Mouse (Mus musculus) kidney, embryonic 16.5 days (tissue): ENCODE data around the gene Epas1. TPM values are rescaled to one million over a fixed set of nuclear protein-coding genes. Genes with fewer than 3 reads are reported as not detected.

Source experiments
- ATAC-seq: fragments of 200-750 bp; cut with Nextera tagmentation; 2 replicates; pipeline ENCODE4 v1.8.0; 2017; ENCODE audit warnings: moderate TSS enrichment; ENCODE audit not compliant: low FRiP score, low TSS enrichment
- H3K27ac ChIP-seq: fragments of 300-500 bp; sonication (generic); 2 replicates; pipeline ENCODE4 v1.5.1; 2014; ENCODE audit warnings: low read length
- H3K27me3 ChIP-seq: fragments of 300-500 bp; sonication (generic); 2 replicates; pipeline ENCODE4 v1.6.1; 2014; ENCODE audit warnings: low read length, control low read depth, mixed read lengths; ENCODE audit not compliant: insufficient read depth
- H3K36me3 ChIP-seq: fragments of 300-500 bp; sonication (generic); 2 replicates; pipeline ENCODE4 v1.6.1; 2014; ENCODE audit warnings: low read length, control low read depth, mixed read lengths; ENCODE audit not compliant: insufficient read depth
- H3K4me1 ChIP-seq: fragments of 300-500 bp; sonication (generic); 2 replicates; pipeline ENCODE4 v1.6.1; 2014; ENCODE audit warnings: low read length, control low read depth, mixed read lengths; ENCODE audit not compliant: insufficient read depth
- H3K4me2 ChIP-seq: fragments of 300-500 bp; sonication (generic); replicated peaks from 2 replicates; pipeline ENCODE4 v1.6.1; 2014; ENCODE audit warnings: low read depth, low read length
- H3K4me3 ChIP-seq: fragments of 300-500 bp; sonication (generic); 2 replicates; pipeline ENCODE4 v1.5.1; 2014; ENCODE audit warnings: mild to moderate bottlenecking, low read length
- H3K9ac ChIP-seq: fragments of 300-500 bp; sonication (generic); replicated peaks from 2 replicates; pipeline ENCODE4 v1.6.1; 2014; ENCODE audit warnings: low read length
- H3K9me3 ChIP-seq: fragments of 300-500 bp; sonication (generic); 2 replicates; pipeline ENCODE4 v1.6.1; 2016; ENCODE audit warnings: low read length, control low read depth
- WGBS: fragments of 180-500 bp; shearing (Covaris S2); extraction: QIAGEN DNeasy Blood & Tissue Kit; methylation state at CpG from one replicate; pipeline ENCODE4 v1.1.7; 2014; 5-methylcytosine and 5-hydroxymethylcytosine counted together
- polyA plus RNA-seq: library from polyadenylated mRNA; unstranded; fragments of >200 nt; fragmentation: Nextera tagmentation; extraction: Ambion mirVana; gene quantifications from 2 replicates; pipeline ENCODE4 v1.2.1, GENCODE M21; 2015

Gene Epas1
- polyA plus RNA-seq, 1 experiment from 2014 or later: 10.0 TPM

DNA sequence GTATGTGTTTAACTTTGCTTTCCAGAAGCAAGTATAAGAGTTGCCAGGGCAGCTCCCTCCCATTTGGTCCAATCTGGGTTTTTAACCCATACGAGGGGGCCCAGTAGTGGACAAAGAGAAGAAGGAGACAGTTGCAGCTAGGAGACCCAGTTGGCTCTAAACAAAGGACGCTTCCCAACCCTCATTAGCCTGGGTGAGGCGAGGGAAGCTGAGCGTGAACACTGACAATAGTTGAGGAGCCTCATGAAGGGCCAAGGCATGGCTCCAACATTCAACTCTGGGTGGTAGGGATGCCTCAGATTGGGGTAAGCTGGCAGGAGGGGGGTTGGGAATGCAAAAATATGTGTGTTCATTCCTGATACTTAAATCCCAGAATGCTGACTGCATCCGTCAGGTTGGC is 85.8 kb downstream of the Epas1 start:
- Histone ChIP-seq H3K27me3 (no peaks in the 10 kb centered on the region), H3K4me1 (no peaks in the 10 kb centered on the region), H3K9me3 (no peaks in the 10 kb centered on the region), H3K4me2 (no peak overlapping the region), H3K4me3 (no peak overlapping the region), H3K9ac (no peak overlapping the region), H3K36me3 (no peaks in the 10 kb centered on the region), H3K27ac (no peak overlapping the region)
- WGBS: 84% methylated on average over 5 of the region's 5 CpGs
- ATAC-seq: no peak

DNA sequence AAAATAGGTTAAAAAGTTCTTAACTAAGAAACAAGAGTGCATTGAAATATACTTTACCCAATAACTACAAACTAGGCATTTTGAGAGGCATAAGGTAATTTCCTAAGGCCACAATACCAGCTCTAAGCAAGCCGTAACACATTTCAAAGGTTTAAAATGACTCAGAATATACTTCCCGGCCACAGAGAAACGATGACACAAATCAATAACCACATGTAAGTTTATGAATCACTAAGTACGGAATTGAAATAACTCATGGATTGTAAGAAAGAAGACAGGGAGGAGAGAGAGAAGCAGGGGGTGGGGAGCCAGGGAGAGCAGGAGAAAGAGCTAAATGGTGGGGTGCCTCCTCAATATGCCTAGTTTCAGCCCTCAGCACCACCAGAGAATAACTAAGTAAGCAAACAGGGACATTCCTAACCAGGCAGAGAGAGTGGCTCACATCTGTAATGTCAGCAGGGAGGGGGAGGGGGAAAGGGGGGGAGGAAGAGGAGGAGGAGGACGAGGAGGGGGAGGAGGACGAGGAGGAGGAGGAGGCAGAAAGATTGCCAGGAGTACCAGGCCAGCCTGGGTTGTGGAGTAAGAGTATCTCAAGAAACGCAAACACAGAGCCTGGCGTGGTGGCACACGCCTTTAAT is 97.3 kb downstream of the Epas1 start:
- H3K36me3 ChIP-seq: no peaks in the 10 kb centered on the region
- H3K4me2 ChIP-seq: no peak overlapping the region
- H3K27me3 ChIP-seq: no peaks in the 10 kb centered on the region
- ATAC-seq: no peak
- H3K9ac ChIP-seq: no peak overlapping the region
- H3K27ac ChIP-seq: no peak overlapping the region
- H3K9me3 ChIP-seq: no peaks in the 10 kb centered on the region
- H3K4me1 ChIP-seq: no peaks in the 10 kb centered on the region
- 69% methylated on average over 9 of the region's 9 CpGs for WGBS
- no peak overlapping the region for H3K4me3 ChIP-seq

DNA sequence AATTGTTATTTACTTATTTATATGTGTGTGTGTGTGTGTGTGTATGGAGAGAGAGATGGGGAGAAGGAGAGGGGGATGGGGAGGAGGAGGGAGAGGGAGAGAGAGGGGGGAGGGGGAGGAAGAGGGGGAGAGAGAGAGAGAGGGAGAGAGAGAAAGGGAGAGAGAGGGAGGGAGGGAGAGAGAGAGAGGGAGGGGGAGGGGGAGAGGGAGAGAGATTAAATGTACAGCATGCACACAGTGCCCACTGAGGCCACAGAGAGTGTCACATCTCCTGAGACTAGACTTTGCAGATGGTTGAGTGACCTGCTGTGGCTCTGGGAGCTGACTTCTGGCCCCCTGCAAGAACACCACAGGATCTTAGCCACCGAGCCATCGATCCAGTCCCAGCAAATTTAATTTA is 98.3 kb downstream of the Epas1 start:
- Histone ChIP-seq H3K9me3 (no peaks in the 10 kb centered on the region), H3K27me3 (no peaks in the 10 kb centered on the region), H3K4me2 (no peak overlapping the region), H3K36me3 (no peaks in the 10 kb centered on the region), H3K4me3 (no peak overlapping the region), H3K9ac (no peak overlapping the region), H3K4me1 (no peaks in the 10 kb centered on the region), H3K27ac (no peak overlapping the region)
- 81% methylated on average over 2 of the region's 2 CpGs for WGBS
- no peak for ATAC-seq

DNA sequence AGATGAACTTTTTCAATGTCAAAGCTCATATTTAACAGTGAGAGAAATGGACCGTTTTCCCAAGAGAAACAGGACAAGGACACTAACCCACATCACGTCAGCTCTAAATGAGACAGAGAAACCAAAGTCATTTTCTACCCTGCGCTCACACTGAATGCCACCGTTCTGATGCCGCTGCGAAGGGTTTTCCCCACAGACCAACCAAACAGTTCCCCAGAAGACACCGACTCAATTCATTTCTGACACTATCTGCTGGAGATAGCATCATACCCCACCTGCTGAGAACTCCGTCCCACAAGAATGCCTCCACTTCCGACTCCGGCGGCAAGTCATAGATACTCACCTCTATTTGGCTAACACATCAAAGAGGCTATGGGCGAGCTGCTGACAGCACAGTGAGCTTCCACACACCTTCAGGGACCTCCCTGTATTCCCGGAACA is 99.1 kb downstream of the Epas1 start:
- H3K4me1 ChIP-seq: no peaks in the 10 kb centered on the region
- no peaks in the 10 kb centered on the region for H3K9me3 ChIP-seq
- 80% methylated on average over 13 of the region's 13 CpGs for WGBS
- no peak for ATAC-seq
- H3K36me3 ChIP-seq: no peaks in the 10 kb centered on the region
- H3K27ac ChIP-seq: no peak overlapping the region
- H3K4me2 ChIP-seq: no peak overlapping the region
- H3K4me3 ChIP-seq: no peak overlapping the region
- no peak overlapping the region for H3K9ac ChIP-seq
- H3K27me3 ChIP-seq: no peaks in the 10 kb centered on the region

DNA sequence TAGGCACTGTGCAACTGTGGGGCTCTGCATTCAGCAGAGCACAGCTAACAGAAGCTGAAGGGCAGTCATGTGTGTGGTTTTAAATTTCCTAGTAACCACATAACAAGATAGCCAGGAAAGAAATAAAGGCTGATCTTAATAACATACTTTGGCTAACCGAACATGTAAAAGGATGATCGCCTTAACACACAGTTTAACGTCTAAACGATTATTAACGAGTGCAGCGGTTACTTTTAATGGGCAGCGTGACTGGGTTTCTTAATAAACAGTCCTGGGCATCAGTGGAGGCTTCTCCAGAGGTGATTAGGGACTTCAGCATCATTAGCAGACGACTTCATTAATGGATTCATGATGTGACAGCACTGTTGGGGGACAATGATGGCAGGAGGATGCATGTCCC is 117.1 kb downstream of the Epas1 start:
- no peak for ATAC-seq
- 68% methylated on average over 8 of the region's 8 CpGs for WGBS
- no peak overlapping the region for H3K4me3 ChIP-seq
- no peak overlapping the region for H3K27ac ChIP-seq
- H3K4me1 ChIP-seq: no peaks in the 10 kb centered on the region
- no peaks in the 10 kb centered on the region for H3K36me3 ChIP-seq
- no peak overlapping the region for H3K4me2 ChIP-seq
- no peaks in the 10 kb centered on the region for H3K9me3 ChIP-seq
- H3K9ac ChIP-seq: no peak overlapping the region
- no peaks in the 10 kb centered on the region for H3K27me3 ChIP-seq

DNA sequence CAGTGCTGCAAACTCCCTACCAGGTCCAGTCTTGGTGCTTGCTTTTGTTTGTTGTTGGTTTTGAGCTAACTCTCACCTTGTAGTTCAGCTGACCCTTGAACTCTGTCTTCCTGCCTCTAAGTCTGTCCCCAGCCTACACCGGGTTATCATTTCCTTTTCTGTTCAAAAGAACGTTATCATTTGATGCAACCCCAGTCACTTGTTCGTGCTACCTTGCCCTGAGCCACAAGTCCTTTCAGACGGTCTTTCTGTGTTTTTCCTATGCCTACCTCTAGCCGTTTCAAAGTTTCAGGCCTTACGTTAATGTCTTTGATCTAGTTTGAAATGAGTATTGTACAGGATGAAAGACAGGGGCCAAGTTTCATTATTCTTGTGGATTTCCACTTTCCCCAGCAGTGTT is 119.1 kb downstream of the Epas1 start:
- Histone ChIP-seq H3K9ac (no peak overlapping the region), H3K4me2 (no peak overlapping the region), H3K27me3 (no peaks in the 10 kb centered on the region), H3K4me3 (no peak overlapping the region), H3K4me1 (no peaks in the 10 kb centered on the region), H3K36me3 (no peaks in the 10 kb centered on the region), H3K27ac (no peak overlapping the region), H3K9me3 (no peaks in the 10 kb centered on the region)
- no peak for ATAC-seq
- WGBS: 61% methylated on average over 6 of the region's 6 CpGs

DNA sequence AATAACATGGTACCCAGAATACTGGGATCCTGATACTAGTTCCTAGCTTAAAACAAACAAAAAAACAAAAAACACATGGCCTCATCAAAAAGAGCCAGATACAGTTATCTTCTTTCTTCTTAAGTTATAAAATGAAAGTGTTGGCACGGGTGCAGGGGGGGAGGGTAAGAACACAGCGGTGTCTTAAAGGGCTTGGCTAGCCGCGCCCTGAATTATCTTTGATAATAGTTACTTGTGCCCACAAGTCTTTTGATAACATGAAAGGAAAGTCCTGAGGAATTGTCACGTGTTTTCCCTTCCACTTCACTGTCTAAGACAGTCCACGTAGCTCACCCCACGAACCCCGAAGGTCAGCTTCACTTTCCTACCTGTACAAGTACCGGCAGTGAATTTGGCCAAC is 123.4 kb downstream of the Epas1 start:
- ATAC-seq: no peak
- H3K9ac ChIP-seq: no peak overlapping the region
- 89% methylated on average over 9 of the region's 9 CpGs for WGBS
- no peak overlapping the region for H3K4me3 ChIP-seq
- no peaks in the 10 kb centered on the region for H3K27me3 ChIP-seq
- H3K36me3 ChIP-seq: no peaks in the 10 kb centered on the region
- no peaks in the 10 kb centered on the region for H3K4me1 ChIP-seq
- H3K4me2 ChIP-seq: no peak overlapping the region
- H3K27ac ChIP-seq: no peak overlapping the region
- H3K9me3 ChIP-seq: no peaks in the 10 kb centered on the region

DNA sequence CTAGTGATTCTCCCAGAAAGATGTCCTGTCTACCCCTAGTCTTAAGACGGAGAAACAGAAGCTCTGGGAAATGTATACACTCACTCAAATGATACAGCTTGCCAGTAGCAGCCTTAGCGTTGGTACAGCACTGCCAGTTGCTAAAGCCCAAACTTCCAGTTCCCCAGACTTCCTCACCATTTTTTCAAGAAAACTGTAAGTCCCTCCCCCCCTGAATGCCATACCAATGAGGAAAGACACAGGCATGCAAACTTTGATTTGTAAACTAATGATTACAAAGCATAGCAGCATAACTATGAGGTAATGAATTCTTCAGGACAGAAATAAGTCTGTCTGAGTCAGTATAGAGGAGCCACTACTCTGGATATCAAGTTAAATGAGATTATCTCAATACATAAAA is 124.2 kb downstream of the Epas1 start:
- Histone ChIP-seq H3K9me3 (no peaks in the 10 kb centered on the region), H3K36me3 (no peaks in the 10 kb centered on the region), H3K4me1 (no peaks in the 10 kb centered on the region), H3K27me3 (no peaks in the 10 kb centered on the region), H3K27ac (no peak overlapping the region), H3K4me2 (no peak overlapping the region), H3K4me3 (no peak overlapping the region), H3K9ac (no peak overlapping the region)
- WGBS: 86% methylated on average over 2 of the region's 2 CpGs
- ATAC-seq: no peak

DNA sequence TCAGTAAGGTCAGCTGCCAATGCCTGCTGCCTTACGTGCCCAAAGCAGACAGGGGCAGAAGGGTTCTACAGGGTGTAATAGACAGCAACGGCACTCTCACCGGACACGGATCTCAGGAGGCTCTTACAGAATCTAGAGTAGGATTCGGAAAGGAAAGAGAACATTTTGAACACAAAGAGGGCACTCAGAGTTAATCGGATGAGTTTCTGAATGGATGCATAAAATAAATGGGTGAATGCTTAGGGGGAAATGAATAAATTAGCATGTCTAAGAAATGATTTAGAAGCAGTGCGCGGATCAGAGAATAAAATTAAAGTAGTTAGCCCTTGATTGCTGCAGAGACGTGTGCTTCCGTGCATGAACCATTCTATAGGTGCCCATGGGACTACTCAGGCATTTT is 126.6 kb downstream of the Epas1 start:
- Histone ChIP-seq H3K4me2 (no peak overlapping the region), H3K4me1 (no peaks in the 10 kb centered on the region), H3K36me3 (no peaks in the 10 kb centered on the region), H3K27me3 (no peaks in the 10 kb centered on the region), H3K27ac (no peak overlapping the region), H3K9ac (no peak overlapping the region), H3K9me3 (no peaks in the 10 kb centered on the region), H3K4me3 (no peak overlapping the region)
- WGBS: 82% methylated on average over 10 of the region's 10 CpGs
- no peak for ATAC-seq

DNA sequence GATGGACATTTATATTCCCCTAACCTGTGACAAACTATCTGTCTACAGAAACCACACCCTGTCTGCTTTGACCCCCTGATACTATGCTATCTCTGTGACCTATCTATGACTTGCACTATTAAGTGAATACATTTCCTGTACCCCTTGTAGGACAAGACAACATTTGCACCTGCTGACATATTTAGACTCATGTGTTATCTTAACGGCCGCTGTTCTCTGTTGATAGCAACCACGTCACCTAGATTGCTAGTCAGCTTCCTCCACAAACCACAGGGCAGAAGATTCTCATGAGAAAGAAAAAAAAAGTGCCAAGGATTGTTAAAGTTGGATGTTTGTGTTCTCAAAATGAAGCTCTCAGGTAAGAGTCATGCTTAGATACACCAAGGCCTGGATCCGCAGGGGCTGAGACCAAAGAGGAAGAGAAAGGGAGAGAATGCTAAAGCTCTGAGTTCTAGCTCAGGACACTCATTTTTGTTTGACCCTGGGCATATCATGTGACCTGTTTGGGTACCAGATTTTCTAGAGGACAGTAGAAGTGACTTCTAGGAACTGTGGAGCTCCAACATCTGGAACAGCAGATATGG is 127.1 kb downstream of the Epas1 start:
- Histone ChIP-seq H3K4me1 (no peaks in the 10 kb centered on the region), H3K27me3 (no peaks in the 10 kb centered on the region), H3K4me2 (no peak overlapping the region), H3K27ac (no peak overlapping the region), H3K4me3 (no peak overlapping the region), H3K9ac (no peak overlapping the region), H3K36me3 (no peaks in the 10 kb centered on the region), H3K9me3 (no peaks in the 10 kb centered on the region)
- WGBS: 81% methylated on average over 4 of the region's 4 CpGs
- no peak for ATAC-seq
